Mouse (Mus musculus): ENCODE measurements around the gene Cp. TPM values are rescaled to one million over a fixed set of nuclear protein-coding genes. Genes with fewer than 3 reads are reported as not detected.
"Not testable (repeated sequence)": the region's sequence is repeated elsewhere in the genome, so short reads cannot be mapped to it uniquely, and the experiment has no call there.

Gene Cp
- polyA plus RNA-seq, 1 experiment from 2014 or later = 6.4 TPM

- H3K27me3 ChIP-seq (ENCODE audit: poor library complexity, severe bottlenecking); H3K9me3 ChIP-seq; DNase-seq (ENCODE audit: extremely low spot score, low spot score); H3K4me3 ChIP-seq; H3K4me1 ChIP-seq: not testable (repeated sequence)
- Histone ChIP-seq H3K27ac (peak overlapping the region; percentile 62), H3K36me3 (replicated peaks) (peaks cover 31% of the 10 kb centered on the region)
- 74% methylated on average over 7 of the region's 7 CpGs for WGBS
Measured at GRCm38 (mm10) chr3:20010905-20011304, 54.1 kb downstream of the Cp start.

GRCm38 (mm10) chr3:20014454-20014853 is 57.6 kb downstream of the Cp start:
- Histone ChIP-seq H3K4me3 (no peak overlapping the region), H3K27ac (no peak overlapping the region), H3K9me3 (no peaks in the 10 kb centered on the region), H3K27me3 (ENCODE audit: poor library complexity, severe bottlenecking) (no peaks in the 10 kb centered on the region), H3K36me3 (replicated peaks) (peaks cover 48% of the 10 kb centered on the region), H3K4me1 (peaks cover 8% of the 10 kb centered on the region)
- no peak for DNase-seq (ENCODE audit: extremely low spot score, low spot score)
- WGBS = 98% methylated on average over 2 of the region's 2 CpGs

DNA sequence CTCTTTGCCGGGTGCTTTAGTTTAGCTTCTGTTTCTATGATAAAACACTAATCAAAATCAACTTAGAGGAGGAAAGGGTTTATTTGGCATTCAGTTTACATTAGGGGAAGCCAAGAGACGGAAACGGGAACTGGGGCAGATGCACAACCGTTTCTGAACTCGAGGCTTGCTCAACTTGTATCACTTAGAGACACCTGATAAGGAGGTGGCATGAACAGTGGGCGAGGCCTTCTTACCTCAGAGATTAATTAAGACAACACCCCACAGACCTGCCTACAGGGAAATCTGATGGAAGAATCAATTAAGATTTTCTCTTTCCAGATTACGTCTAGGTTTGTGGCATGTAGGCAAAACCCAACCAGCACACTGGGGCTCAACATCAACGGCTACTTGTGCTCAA is 61.2 kb downstream of the Cp start:
- Histone ChIP-seq H3K27me3 (ENCODE audit: poor library complexity, severe bottlenecking) (no peaks in the 10 kb centered on the region), H3K4me1 (peaks cover 3% of the 10 kb centered on the region; the same call in 1 of the 2 replicates), H3K27ac (no peak overlapping the region), H3K36me3 (replicated peaks) (peaks cover 62% of the 10 kb centered on the region), H3K4me3 (no peak overlapping the region), H3K9me3 (no peaks in the 10 kb centered on the region)
- 93% methylated on average over 8 of the region's 8 CpGs for WGBS
- DNase-seq (ENCODE audit: extremely low spot score, low spot score) = no peak

- Histone ChIP-seq H3K36me3 (replicated peaks) (peaks cover 76% of the 10 kb centered on the region), H3K4me3 (no peak overlapping the region), H3K27me3 (ENCODE audit: poor library complexity, severe bottlenecking) (no peaks in the 10 kb centered on the region), H3K27ac (no peak overlapping the region), H3K4me1 (no peaks in the 10 kb centered on the region), H3K9me3 (no peaks in the 10 kb centered on the region)
- 62% methylated on average over 1 of the region's 1 CpGs for WGBS
- DNase-seq (ENCODE audit: extremely low spot score, low spot score) = no peak
Measured at GRCm38 (mm10) chr3:20023832-20024231, 67.0 kb downstream of the Cp start.

DNA sequence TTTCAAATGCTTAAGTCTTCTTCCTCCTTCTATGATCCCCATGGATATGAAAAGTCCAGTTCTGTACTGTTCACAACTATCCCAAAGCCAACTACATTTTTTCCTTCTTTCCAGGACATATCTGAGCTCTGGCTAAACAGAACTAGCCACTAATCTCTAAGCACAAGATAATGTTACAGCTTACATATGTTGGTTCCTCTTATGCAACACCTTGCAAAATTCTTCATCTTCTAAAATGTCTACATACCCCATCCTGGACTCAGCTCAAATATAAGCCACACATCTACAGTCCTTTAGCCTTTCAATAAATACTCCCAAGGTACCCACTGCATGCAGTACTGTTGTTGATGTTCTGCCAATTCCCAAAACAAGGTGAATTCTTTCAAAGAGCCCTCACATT is 69.6 kb downstream of the Cp start:
- no peak for DNase-seq (ENCODE audit: extremely low spot score, low spot score)
- no peak overlapping the region for H3K4me3 ChIP-seq
- H3K4me1 ChIP-seq = no peaks in the 10 kb centered on the region
- H3K27ac ChIP-seq = no peak overlapping the region
- H3K27me3 ChIP-seq (ENCODE audit: poor library complexity, severe bottlenecking) = no peaks in the 10 kb centered on the region
- peaks cover 65% of the 10 kb centered on the region for H3K36me3 ChIP-seq (replicated peaks)
- no peaks in the 10 kb centered on the region for H3K9me3 ChIP-seq

- H3K36me3 ChIP-seq (replicated peaks) = peaks cover 58% of the 10 kb centered on the region
- 92% methylated on average over 8 of the region's 8 CpGs for WGBS
- no peaks in the 10 kb centered on the region for H3K27me3 ChIP-seq (ENCODE audit: poor library complexity, severe bottlenecking)
- no peaks in the 10 kb centered on the region for H3K9me3 ChIP-seq
- no peak overlapping the region for H3K4me3 ChIP-seq
- no peak overlapping the region for H3K27ac ChIP-seq
- H3K4me1 ChIP-seq = no peaks in the 10 kb centered on the region
- DNase-seq (ENCODE audit: extremely low spot score, low spot score) = no peak
Measured at GRCm38 (mm10) chr3:20026996-20027689, 70.3 kb downstream of the Cp start.

GRCm38 (mm10) chr3:20027788-20028187 is 70.9 kb downstream of the Cp start:
- Histone ChIP-seq H3K4me3 (no peak overlapping the region), H3K27ac (no peak overlapping the region), H3K36me3 (replicated peaks) (peaks cover 51% of the 10 kb centered on the region), H3K4me1 (no peaks in the 10 kb centered on the region), H3K9me3 (no peaks in the 10 kb centered on the region), H3K27me3 (ENCODE audit: poor library complexity, severe bottlenecking) (no peaks in the 10 kb centered on the region)
- no peak for DNase-seq (ENCODE audit: extremely low spot score, low spot score)
- 94% methylated on average over 5 of the region's 5 CpGs for WGBS

DNA sequence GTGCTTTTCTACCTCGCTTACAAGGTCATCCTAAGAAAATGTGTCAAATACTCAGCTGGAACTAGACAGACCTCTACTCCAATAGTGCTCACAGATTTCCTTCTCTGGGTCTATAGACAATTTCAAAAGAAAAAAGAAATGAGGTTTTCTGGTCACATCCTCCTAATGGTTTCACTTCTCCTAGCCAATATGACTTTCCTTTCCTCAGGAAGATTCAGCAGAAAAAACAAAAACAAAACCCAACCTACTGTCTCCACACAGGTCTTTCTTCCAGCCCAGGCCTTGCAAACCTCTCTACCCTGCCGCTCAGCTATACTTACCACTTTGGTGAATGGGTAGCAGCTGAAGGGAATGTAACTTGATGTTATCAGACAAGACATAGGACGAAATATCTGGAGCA is 71.8 kb downstream of the Cp start:
- peaks cover 3% of the 10 kb centered on the region for H3K4me1 ChIP-seq
- no peak overlapping the region for H3K27ac ChIP-seq
- no peaks in the 10 kb centered on the region for H3K9me3 ChIP-seq
- no peaks in the 10 kb centered on the region for H3K27me3 ChIP-seq (ENCODE audit: poor library complexity, severe bottlenecking)
- no peak for DNase-seq (ENCODE audit: extremely low spot score, low spot score)
- WGBS = 93% methylated on average over 3 of the region's 3 CpGs
- H3K4me3 ChIP-seq = no peak overlapping the region
- H3K36me3 ChIP-seq (replicated peaks) = peaks cover 43% of the 10 kb centered on the region

- Histone ChIP-seq H3K4me1 (peaks cover 17% of the 10 kb centered on the region), H3K36me3 (replicated peaks) (peaks cover 23% of the 10 kb centered on the region), H3K4me3 (no peak overlapping the region), H3K27me3 (ENCODE audit: poor library complexity, severe bottlenecking) (no peaks in the 10 kb centered on the region), H3K27ac (no peak overlapping the region), H3K9me3 (no peaks in the 10 kb centered on the region)
- WGBS = 92% methylated on average over 6 of the region's 6 CpGs
- DNase-seq (ENCODE audit: extremely low spot score, low spot score) = no peak
Measured at GRCm38 (mm10) chr3:20030807-20031206, 74.0 kb downstream of the Cp start.

- Histone ChIP-seq H3K27ac (no peak overlapping the region), H3K9me3 (no peaks in the 10 kb centered on the region), H3K36me3 (replicated peaks) (no peaks in the 10 kb centered on the region), H3K4me1 (peaks cover 17% of the 10 kb centered on the region), H3K27me3 (ENCODE audit: poor library complexity, severe bottlenecking) (no peaks in the 10 kb centered on the region), H3K4me3 (peak overlapping the region; percentile 76)
- 25% methylated on average over 10 of the region's 10 CpGs for WGBS
- DNase-seq (ENCODE audit: extremely low spot score, low spot score) = no peak
Measured at GRCm38 (mm10) chr3:20033761-20034718, 77.2 kb downstream of the Cp start.

DNA sequence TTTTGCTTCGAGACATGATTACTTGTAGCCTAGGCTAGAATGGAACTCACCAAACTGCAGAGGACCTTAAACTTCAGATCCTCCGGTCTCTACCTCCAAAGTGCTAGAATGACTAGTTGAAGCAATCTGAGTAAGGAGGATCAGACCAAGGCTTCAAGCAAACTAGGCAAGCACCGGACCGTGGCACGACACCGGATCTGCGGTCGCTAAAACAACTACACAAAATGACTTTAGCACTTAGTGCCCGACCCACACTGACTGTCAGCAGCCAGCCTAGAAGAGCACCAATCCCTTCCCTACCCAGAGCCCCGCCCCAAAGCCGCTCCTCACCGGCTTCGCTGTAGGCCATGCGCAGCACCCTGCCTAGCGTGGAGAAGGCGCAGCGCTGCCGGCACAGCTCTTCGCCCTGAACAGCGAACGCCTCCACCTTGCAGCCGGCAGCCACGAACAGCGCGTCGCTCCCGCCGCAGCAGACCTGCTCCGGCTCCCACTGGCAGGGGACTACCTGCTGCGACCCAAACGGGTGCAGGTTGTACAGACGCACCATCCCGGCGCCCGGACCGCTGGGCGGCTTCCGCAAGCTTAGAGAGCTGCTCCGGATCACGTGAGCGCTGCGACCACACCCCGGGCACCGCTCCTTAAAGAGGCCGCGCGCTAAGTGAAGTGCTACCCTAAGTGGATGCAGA is 78.0 kb downstream of the Cp start, which contains the start of gene Hps3:
TSS of gene Hps3 (minus strand) at position 597 of the 686 bp plus-strand sequence.
- H3K4me3 ChIP-seq = peak within 1 kb of the TSS; percentile 76
- under 1% methylated on average over 47 of the region's 47 CpGs for WGBS
- H3K9me3 ChIP-seq = no peaks in the 10 kb centered on the region
- peaks cover 17% of the 10 kb centered on the region for H3K4me1 ChIP-seq
- no peaks in the 10 kb centered on the region for H3K27me3 ChIP-seq (ENCODE audit: poor library complexity, severe bottlenecking)
- no peaks in the 10 kb centered on the region for H3K36me3 ChIP-seq (replicated peaks)
- DNase-seq (ENCODE audit: extremely low spot score, low spot score) = peak; percentile 85
- H3K27ac ChIP-seq = peak within 1 kb of the TSS; percentile 87

DNA sequence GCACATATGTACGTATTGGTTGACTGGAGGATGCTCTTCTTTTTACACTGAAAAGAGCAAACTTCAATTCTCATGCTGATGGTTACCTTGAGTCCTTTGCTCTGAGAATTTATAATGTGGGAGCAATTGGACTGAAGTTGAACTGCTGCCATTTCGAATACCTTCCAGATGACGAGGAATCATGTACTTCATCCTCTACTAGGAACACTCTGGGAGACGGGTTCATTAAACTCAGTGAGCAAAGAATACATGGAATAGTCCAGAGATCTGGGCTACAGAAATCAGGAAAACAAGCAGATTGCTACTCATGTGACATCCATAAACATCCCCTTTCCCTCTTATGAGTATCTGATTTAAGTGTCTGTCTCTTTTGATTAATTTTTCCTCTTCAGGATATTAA is 79.2 kb downstream of the Cp start:
- Histone ChIP-seq H3K4me1 (peaks cover 17% of the 10 kb centered on the region), H3K27ac (no peak overlapping the region), H3K27me3 (ENCODE audit: poor library complexity, severe bottlenecking) (no peaks in the 10 kb centered on the region), H3K9me3 (no peaks in the 10 kb centered on the region), H3K4me3 (no peak overlapping the region), H3K36me3 (replicated peaks) (no peaks in the 10 kb centered on the region)
- no peak for DNase-seq (ENCODE audit: extremely low spot score, low spot score)
- 80% methylated on average over 4 of the region's 4 CpGs for WGBS

All from forebrain, embryonic 10.5 days (tissue).